Mouse (Mus musculus) CH12.LX (cell line): ENCODE data around the gene Gm49388. TPM values are rescaled to one million over a fixed set of nuclear protein-coding genes. Genes with fewer than 3 reads are reported as not detected.
"Not testable (repeated sequence)": the region's sequence is repeated elsewhere in the genome, so short reads cannot be mapped to it uniquely, and the experiment has no call there.

Source experiments
- DNase-seq: peaks from one replicate; pipeline ENCODE4 v3.0.0-alpha.2; 2013; ENCODE audit errors: extremely low read depth
- H3K27ac ChIP-seq: 2 replicates; pipeline ENCODE4 v1.5.1; 2012; ENCODE audit warnings: low read depth, mild to moderate bottlenecking, control low read depth, moderate library complexity; ENCODE audit not compliant: insufficient read depth
- H3K27me3 ChIP-seq: replicated peaks from 2 replicates; pipeline ENCODE3; 2012; ENCODE audit warnings: inconsistent platforms
- H3K36me3 ChIP-seq, 2 experiments: replicated peaks in 1 of 2; 2 replicates each; pipeline versions ENCODE3 to v1.6.1; 2012; ENCODE audit warnings: inconsistent platforms in 1 of 2, low read length in 1 of 2, mild to moderate bottlenecking in 1 of 2, mixed read lengths in 1 of 2, moderate library complexity in 1 of 2; ENCODE audit not compliant: control insufficient read depth in 1 of 2, insufficient read depth in 1 of 2
- H3K4me1 ChIP-seq, 2 experiments: 2 replicates each; pipeline ENCODE4 v1.6.1; 2012; ENCODE audit warnings: inconsistent platforms in 1 of 2, moderate library complexity in 1 of 2; ENCODE audit not compliant: insufficient read depth in 2 of 2, control insufficient read depth in 1 of 2
- H3K4me2 ChIP-seq: 2 replicates; pipeline ENCODE4 v1.6.1; 2012; ENCODE audit warnings: low read depth, mild to moderate bottlenecking, control low read depth; ENCODE audit not compliant: poor library complexity, insufficient read depth, severe bottlenecking
- H3K4me3 ChIP-seq, 3 experiments: fragments of 150-350 bp in 1 of 3; sonication (generic) in 1 of 3; replicated peaks in 1 of 3; 2 replicates each; pipeline versions ENCODE3 to v1.5.1; 2011 to 2012; ENCODE audit warnings: low read depth in 2 of 3, low read length in 2 of 3, mild to moderate bottlenecking in 2 of 3, moderate library complexity in 2 of 3, control low read depth in 1 of 3, improper control_type of control experiment in 1 of 3, inconsistent platforms in 1 of 3, mixed read lengths in 1 of 3; ENCODE audit not compliant: poor library complexity in 1 of 3
- H3K79me2 ChIP-seq: replicated peaks from 2 replicates; pipeline ENCODE4 v1.6.1; 2012; ENCODE audit warnings: mild to moderate bottlenecking, moderate library complexity; ENCODE audit not compliant: control insufficient read depth, poor library complexity, insufficient read depth, severe bottlenecking; ENCODE audit errors: extremely low read depth
- H3K9ac ChIP-seq: 2 replicates; pipeline ENCODE4 v1.6.1; 2012; ENCODE audit warnings: low read depth, mild to moderate bottlenecking, control low read depth, moderate library complexity; ENCODE audit not compliant: insufficient read depth
- H3K9me3 ChIP-seq: replicated peaks from 2 replicates; pipeline ENCODE3; 2012; ENCODE audit warnings: low read length, inconsistent platforms, mixed read lengths
- BHLHE40 ChIP-seq: IDR thresholded peaks from 2 replicates; pipeline ENCODE4 v1.6.1; 2011; ENCODE audit warnings: mild to moderate bottlenecking, low read depth, low read length, improper control_type of control experiment
- CHD2 ChIP-seq: IDR thresholded peaks from 2 replicates; pipeline ENCODE4 v1.6.1; 2011; ENCODE audit warnings: low read length, improper control_type of control experiment
- CTCF ChIP-seq, 2 experiments: IDR thresholded peaks in 1 of 2; conservative IDR thresholded peaks in 1 of 2; 2 replicates each; pipeline ENCODE4 v1.5.1; 2011 to 2012; ENCODE audit warnings: low read depth in 2 of 2, low read length in 2 of 2, improper control_type of control experiment in 1 of 2, inconsistent platforms in 1 of 2, mild to moderate bottlenecking in 1 of 2, moderate library complexity in 1 of 2
- E2F4 ChIP-seq: IDR thresholded peaks from 2 replicates; pipeline ENCODE4 v1.6.1; 2011; ENCODE audit warnings: low read depth, low read length, improper control_type of control experiment; ENCODE audit not compliant: insufficient replicate concordance
- ETS1 ChIP-seq: conservative IDR thresholded peaks from 2 replicates; pipeline ENCODE4 v1.6.1; 2012; ENCODE audit warnings: low read depth, mild to moderate bottlenecking, inconsistent platforms, low read length, improper control_type of control experiment, moderate library complexity
- HCFC1 ChIP-seq: IDR thresholded peaks from 2 replicates; pipeline ENCODE4 v1.6.1; 2012; ENCODE audit warnings: low read depth, mild to moderate bottlenecking, inconsistent platforms, low read length, improper control_type of control experiment
- IRF4 ChIP-seq: IDR thresholded peaks from 2 replicates; pipeline ENCODE4 v1.6.1; 2014; ENCODE audit warnings: low read depth, mild to moderate bottlenecking, inconsistent platforms, low read length, improper control_type of control experiment
- MAFK ChIP-seq: IDR thresholded peaks from 2 replicates; pipeline ENCODE4 v1.6.1; 2011; ENCODE audit warnings: low read length, improper control_type of control experiment; ENCODE audit not compliant: insufficient replicate concordance
- MEF2A ChIP-seq: IDR thresholded peaks from 2 replicates; pipeline ENCODE4 v1.6.1; 2014; ENCODE audit warnings: low read depth, mild to moderate bottlenecking, inconsistent platforms, low read length, improper control_type of control experiment, borderline replicate concordance
- MXI1 ChIP-seq: IDR thresholded peaks from 2 replicates; pipeline ENCODE4 v1.6.1; 2011; ENCODE audit warnings: mild to moderate bottlenecking, low read depth, low read length, improper control_type of control experiment
- NELFE ChIP-seq: IDR thresholded peaks from 2 replicates; pipeline ENCODE4 v1.6.1; 2011; ENCODE audit warnings: low read depth, low read length, improper control_type of control experiment
- NRF1 ChIP-seq: IDR thresholded peaks from 2 replicates; pipeline ENCODE4 v1.6.1; 2014; ENCODE audit warnings: low read depth, mild to moderate bottlenecking, inconsistent platforms, low read length, improper control_type of control experiment, moderate library complexity
- PAX5 ChIP-seq: IDR thresholded peaks from 2 replicates; pipeline ENCODE4 v1.6.1; 2012; ENCODE audit warnings: low read length, inconsistent platforms, mixed read lengths
- POLR2A ChIP-seq: IDR thresholded peaks from 2 replicates; pipeline ENCODE4 v1.6.1; 2011; ENCODE audit warnings: low read depth, mild to moderate bottlenecking, improper control_type of control experiment, low read length
- POLR2AphosphoS2 ChIP-seq: IDR thresholded peaks from 2 replicates; pipeline ENCODE4 v1.6.1; 2011; ENCODE audit warnings: low read depth, low read length, improper control_type of control experiment
- RAD21 ChIP-seq: IDR thresholded peaks from 2 replicates; pipeline ENCODE4 v1.6.1; 2011; ENCODE audit warnings: low read depth, mild to moderate bottlenecking, low read length, improper control_type of control experiment, moderate library complexity
- SIN3A ChIP-seq: IDR thresholded peaks from 2 replicates; pipeline ENCODE4 v1.6.1; 2012; ENCODE audit warnings: low read length, improper control_type of control experiment, inconsistent platforms
- SMC3 ChIP-seq: IDR thresholded peaks from 2 replicates; pipeline ENCODE4 v1.6.1; 2011; ENCODE audit warnings: low read depth, low read length, improper control_type of control experiment
- TBP ChIP-seq: conservative IDR thresholded peaks from 2 replicates; pipeline ENCODE4 v1.6.1; 2011; ENCODE audit warnings: low read depth, low read length, improper control_type of control experiment
- USF1 ChIP-seq: IDR thresholded peaks from 2 replicates; pipeline ENCODE4 v1.6.1; 2014; ENCODE audit warnings: low read depth, mild to moderate bottlenecking, inconsistent platforms, low read length, improper control_type of control experiment
- ZC3H11A ChIP-seq: IDR thresholded peaks from 2 replicates; pipeline ENCODE4 v1.6.1; 2012; ENCODE audit warnings: low read depth, mild to moderate bottlenecking, inconsistent platforms, low read length, improper control_type of control experiment
- ZMIZ1 ChIP-seq: IDR thresholded peaks from 2 replicates; pipeline ENCODE4 v1.6.1; 2012; ENCODE audit warnings: low read depth, mild to moderate bottlenecking, inconsistent platforms, low read length, improper control_type of control experiment
- dilution Hi-C: fragments of 300-500 bp; cut with MboI; formaldehyde crosslinking; loops from 2 replicates; pipeline ENCODE4 v1.14.3; 2020; ENCODE audit warnings: low sequenced_read_pairs; ENCODE audit not compliant: extremely low pct_unique_long_range_greater_than_20kb, extremely low pct_ligation_motif_present
- in situ Hi-C: fragments of 300-500 bp; cut with MboI; formaldehyde crosslinking; loops from 3 replicates; pipeline ENCODE4 v1.14.3; 2019; ENCODE audit warnings: low sequenced_read_pairs, low pct_ligation_motif_present, low pct_unique_long_range_greater_than_20kb, mixed read lengths
- polyA plus RNA-seq: library from polyadenylated mRNA; unstranded; fragments of >175 nt; gene quantifications from 2 replicates; pipeline ENCODE4 v1.2.1, GENCODE M21; 2012; ENCODE audit warnings: low read depth; ENCODE audit not compliant: insufficient read length
- total RNA-seq, 2 experiments: library from RNA; depleted of rRNA; stranded (reverse); fragments of 300-350 nt in 1 of 2; fragments of >200 nt in 1 of 2; gene quantifications; 2 replicates each; pipeline ENCODE4 v1.2.3; 2012 to 2014

Gene Gm49388
- total and polyA plus RNA-seq, 3 experiments, result 0.98 to 4.3 TPM; not detected in 1

DNA sequence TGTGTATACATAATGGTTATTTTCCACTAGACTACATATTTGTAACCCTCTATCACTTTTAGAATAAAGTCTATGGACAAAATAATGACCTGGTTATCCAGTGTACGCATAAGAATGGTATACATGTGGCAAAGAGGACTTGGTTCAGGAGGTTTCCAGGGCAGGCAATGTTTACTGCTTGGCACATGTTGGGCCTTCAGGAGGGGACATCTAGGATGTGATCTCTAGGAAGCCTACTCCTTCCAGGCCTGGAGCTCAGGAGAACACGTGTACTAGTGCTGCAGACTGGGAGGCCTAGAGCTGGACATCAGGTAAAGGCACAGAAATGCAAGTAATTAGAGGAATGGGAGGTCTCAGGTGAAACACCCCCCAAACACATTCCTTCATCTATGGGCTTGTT is 50.1 kb downstream of the Gm49388 start:
- in situ Hi-C loops, result no loop called here
- no peaks in the 10 kb centered on the region; a peak in 1 of 4 replicates for H3K4me1 ChIP-seq
- no peaks in the 10 kb centered on the region for H3K79me2 ChIP-seq
- H3K9me3 ChIP-seq, result no peaks in the 10 kb centered on the region
- H3K27me3 ChIP-seq, result no peaks in the 10 kb centered on the region
- H3K9ac ChIP-seq, result no peak overlapping the region
- no peak overlapping the region for H3K4me2 ChIP-seq
- dilution Hi-C loops, result no loop called here
- no peak for TF ChIP-seq ZC3H11A
- TF ChIP-seq POLR2AphosphoS2, result no peak
- TF ChIP-seq PAX5, result no peak
- no peak for TF ChIP-seq SMC3
- TF ChIP-seq ETS1, result no peak
- no peak for TF ChIP-seq NELFE
- TF ChIP-seq IRF4, result no peak
- TF ChIP-seq ZMIZ1, result no peak
- no peak for TF ChIP-seq RAD21
- TF ChIP-seq POLR2A, result no peak
- no peak for TF ChIP-seq CHD2
- no peak for TF ChIP-seq CTCF (conservative IDR thresholded peaks at IDR 0.05 in 1 of 2, IDR thresholded peaks at IDR 0.05 in 1 of 2; ENCODE audit: low read depth in 2 of 2, low read length in 2 of 2)
- TF ChIP-seq HCFC1, result no peak
- no peak for TF ChIP-seq MEF2A
- TF ChIP-seq MXI1, result no peak
- no peak for TF ChIP-seq MAFK
- no peak for TF ChIP-seq NRF1
- TF ChIP-seq SIN3A, result no peak
- TF ChIP-seq TBP, result no peak
- TF ChIP-seq E2F4, result no peak
- no peak overlapping the region for H3K4me3 ChIP-seq
- H3K36me3 ChIP-seq, result no peaks in the 10 kb centered on the region
- no peak for DNase-seq
- H3K27ac ChIP-seq, result no peak overlapping the region

DNA sequence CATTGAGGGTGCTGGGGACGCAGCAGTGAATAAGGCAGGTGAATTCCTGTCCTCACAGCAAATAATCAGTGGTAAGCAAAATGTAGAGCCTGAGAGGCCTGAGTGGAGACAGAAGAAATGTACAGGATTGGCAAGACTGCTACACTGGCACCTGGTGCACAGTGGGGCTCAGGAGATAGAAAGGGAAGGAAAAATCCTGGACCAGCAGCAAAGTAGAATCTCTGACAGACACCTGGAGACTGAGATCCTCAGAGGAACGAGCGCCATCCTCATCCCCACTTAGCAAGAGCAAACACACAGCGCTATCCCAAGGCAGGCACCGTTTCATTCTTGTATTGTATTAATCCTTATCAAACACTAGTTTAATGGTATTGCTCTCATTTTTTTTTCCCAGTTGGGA is 52.1 kb downstream of the Gm49388 start:
- no peak for DNase-seq
- H3K79me2 ChIP-seq, result no peaks in the 10 kb centered on the region
- dilution Hi-C loops (no loop called here), in situ Hi-C loops (no loop called here)
- no peaks in the 10 kb centered on the region for H3K36me3 ChIP-seq
- no peaks in the 10 kb centered on the region for H3K27me3 ChIP-seq
- H3K9ac ChIP-seq, result no peak overlapping the region
- H3K27ac ChIP-seq, result no peak overlapping the region
- H3K9me3 ChIP-seq, result no peaks in the 10 kb centered on the region
- H3K4me3 ChIP-seq, result no peak overlapping the region
- H3K4me2 ChIP-seq, result no peak overlapping the region
- TF ChIP-seq ZC3H11A, result no peak
- no peak for TF ChIP-seq USF1
- TF ChIP-seq BHLHE40, result no peak
- no peak for TF ChIP-seq POLR2AphosphoS2
- TF ChIP-seq MEF2A, result no peak
- peaks cover 2 to 7% of the 10 kb centered on the region in 2 experiments; a peak in 3 of 4 replicates for H3K4me1 ChIP-seq

DNA sequence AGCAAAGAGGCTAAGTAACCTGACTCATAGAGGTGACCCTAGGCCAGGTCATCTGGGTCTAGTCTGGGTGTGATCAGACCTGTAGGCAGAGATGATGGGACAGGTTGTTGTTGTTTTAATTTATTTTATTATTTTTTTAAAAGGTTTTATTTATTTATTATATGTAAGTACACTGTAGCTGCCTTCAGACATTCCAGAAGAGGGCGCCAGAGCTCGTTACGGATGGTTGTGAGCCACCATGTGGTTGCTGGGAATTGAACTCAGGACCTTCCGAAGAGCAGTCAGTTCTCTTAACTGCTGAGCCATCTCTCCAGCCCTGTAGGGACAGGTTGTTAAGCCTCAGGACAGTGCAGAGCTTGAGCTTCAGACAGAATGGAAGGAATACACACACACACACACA is 52.5 kb downstream of the Gm49388 start:
- in situ Hi-C loops, dilution Hi-C loops: not testable (repeated sequence)

DNA sequence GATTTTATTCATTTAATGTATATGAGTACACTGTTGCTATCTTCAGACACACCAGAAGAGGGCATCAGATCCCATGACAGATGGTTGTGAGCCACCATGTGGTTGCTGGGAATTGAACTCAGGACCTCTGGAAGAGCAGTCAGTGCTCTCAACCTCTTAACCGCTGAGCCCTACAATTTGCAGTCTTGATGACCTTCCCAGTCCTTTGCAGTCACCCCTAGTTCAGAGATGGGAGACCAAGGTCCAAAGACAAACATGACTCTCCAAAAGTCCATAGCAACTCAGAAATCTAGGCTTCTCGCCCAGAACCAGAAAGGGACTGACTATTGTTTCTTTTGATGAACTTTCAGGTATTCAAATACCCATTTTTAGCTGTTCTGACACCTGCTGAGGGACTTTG is 54.6 kb downstream of the Gm49388 start:
- H3K9ac ChIP-seq, H3K4me3 ChIP-seq, H3K27ac ChIP-seq, dilution Hi-C loops, DNase-seq, H3K4me2 ChIP-seq, in situ Hi-C loops, H3K79me2 ChIP-seq, H3K9me3 ChIP-seq, H3K27me3 ChIP-seq: not testable (repeated sequence)
- Histone ChIP-seq H3K36me3 (peaks cover 12 to 17% of the 10 kb centered on the region in 2 experiments), H3K4me1 (peaks cover 2 to 13% of the 10 kb centered on the region in 2 experiments; a peak in 3 of 4 replicates)

More for the DNA sequence above, 52.5 kb downstream of the Gm49388 start:
- H3K4me3 ChIP-seq, H3K9me3 ChIP-seq, DNase-seq, H3K9ac ChIP-seq, H3K79me2 ChIP-seq, H3K27ac ChIP-seq, H3K4me2 ChIP-seq, H3K36me3 ChIP-seq, H3K27me3 ChIP-seq: not testable (repeated sequence)
- peaks cover 2 to 11% of the 10 kb centered on the region in 2 experiments; a peak in 3 of 4 replicates for H3K4me1 ChIP-seq
